Mouse (Mus musculus) liver, embryonic 14.5 days (tissue): ENCODE measurements around the gene Sf3a1. TPM values are rescaled to one million over a fixed set of nuclear protein-coding genes. Genes with fewer than 3 reads are reported as not detected.
"Not testable (repeated sequence)": the region's sequence is repeated elsewhere in the genome, so short reads cannot be mapped to it uniquely, and the experiment has no call there.

ENCODE experiments used
- ATAC-seq: fragments of 200-750 bp; cut with Nextera tagmentation; 2 replicates; pipeline ENCODE4 v1.8.0; 2017; ENCODE audit warnings: moderate number of reproducible peaks, mild to moderate bottlenecking, moderate library complexity; ENCODE audit not compliant: insufficient read depth
- DNase-seq, 3 experiments: peaks; one replicate each; pipeline ENCODE4 v3.0.0-alpha.2; 2012 to 2013; ENCODE audit warnings: low read depth in 3 of 3, low spot score in 3 of 3
- H3K27ac ChIP-seq: fragments of 300-500 bp; sonication (generic); 2 replicates; pipeline ENCODE4 v1.5.1; 2014; ENCODE audit warnings: moderate library complexity, mild to moderate bottlenecking, control low read depth, inconsistent platforms
- H3K27me3 ChIP-seq: fragments of 300-500 bp; sonication (generic); 2 replicates; pipeline ENCODE4 v1.6.1; 2014; ENCODE audit warnings: mild to moderate bottlenecking, low read length, moderate library complexity; ENCODE audit not compliant: control insufficient read depth, insufficient read depth
- H3K36me3 ChIP-seq: fragments of 300-500 bp; sonication (generic); replicated peaks from 2 replicates; pipeline ENCODE4 v1.6.1; 2014; ENCODE audit warnings: low read depth; ENCODE audit not compliant: control insufficient read depth, insufficient read depth
- H3K4me1 ChIP-seq, 2 experiments: fragments of 200-500 bp in 1 of 2; fragments of 300-500 bp in 1 of 2; sonication (generic) in 1 of 2; replicated peaks; 2 replicates each; pipeline ENCODE4 v1.6.1; 2012 to 2014; ENCODE audit warnings: antibody characterized with exemption in 1 of 2, inconsistent platforms in 1 of 2, low read length in 1 of 2; ENCODE audit not compliant: control insufficient read depth in 2 of 2, insufficient read depth in 2 of 2
- H3K4me2 ChIP-seq: fragments of 300-500 bp; sonication (generic); 2 replicates; pipeline ENCODE4 v1.6.1; 2014; ENCODE audit warnings: low read depth, mild to moderate bottlenecking, control low read depth, moderate library complexity
- H3K4me3 ChIP-seq, 2 experiments: fragments of 200-500 bp in 1 of 2; fragments of 300-500 bp in 1 of 2; sonication (generic) in 1 of 2; 2 replicates each; pipeline ENCODE4 v1.5.1; 2012 to 2014; ENCODE audit warnings: low read depth in 2 of 2, low read length in 2 of 2, mild to moderate bottlenecking in 2 of 2, control low read depth in 1 of 2, inconsistent platforms in 1 of 2, moderate library complexity in 1 of 2; ENCODE audit not compliant: insufficient read depth in 1 of 2
- H3K9ac ChIP-seq: fragments of 300-500 bp; sonication (generic); replicated peaks from 2 replicates; pipeline ENCODE4 v1.6.1; 2014; ENCODE audit warnings: mild to moderate bottlenecking, control low read depth, moderate library complexity
- H3K9me3 ChIP-seq: fragments of 300-500 bp; sonication (generic); 2 replicates; pipeline ENCODE4 v1.6.1; 2016; ENCODE audit warnings: low read length, mixed read lengths; ENCODE audit not compliant: control insufficient read depth
- CTCF ChIP-seq: IDR thresholded peaks from 2 replicates; pipeline ENCODE4 v1.5.1; 2016; ENCODE audit warnings: antibody characterized with exemption, low read depth, control low read depth
- EP300 ChIP-seq: IDR thresholded peaks from 2 replicates; pipeline ENCODE4 v1.6.1; 2016; ENCODE audit warnings: antibody characterized with exemption, low read depth
- WGBS: fragments of 180-500 bp; shearing (Covaris S2); extraction: QIAGEN DNeasy Blood & Tissue Kit; methylation state at CpG from one replicate; pipeline ENCODE4 v1.1.7; 2014; ENCODE audit not compliant: insufficient replicate concordance; 5-methylcytosine and 5-hydroxymethylcytosine counted together
- polyA plus RNA-seq, 2 experiments: library from polyadenylated mRNA; depleted of rRNA in 1 of 2; stranded (reverse) in 1 of 2; unstranded in 1 of 2; fragments of >200 nt; fragmentation: Nextera tagmentation in 1 of 2; extraction: Ambion mirVana in 1 of 2; gene quantifications; 2 replicates each; pipeline versions ENCODE4 v1.2.1 to v1.2.3; 2012 to 2014

Gene Sf3a1
- polyA plus RNA-seq, 2 experiments: 18.6 to 23.5 TPM

GRCm38 (mm10) chr11:4174586-4174985 is 14.4 kb downstream of the Sf3a1 start:
- Histone ChIP-seq H3K4me2 (no peak overlapping the region), H3K27ac (no peak overlapping the region), H3K4me1 (no peaks in the 10 kb centered on the region), H3K27me3 (no peaks in the 10 kb centered on the region), H3K9ac (no peak overlapping the region), H3K9me3 (no peaks in the 10 kb centered on the region), H3K4me3 (no peak overlapping the region), H3K36me3 (peaks cover 98% of the 10 kb centered on the region)
- ATAC-seq: no peak
- TF ChIP-seq CTCF (no peak), EP300 (no peak)
- WGBS: 97% methylated on average over 5 of the region's 5 CpGs
- no peak for DNase-seq

- no peak overlapping the region for H3K27ac ChIP-seq
- H3K9ac ChIP-seq: no peak overlapping the region
- H3K4me2 ChIP-seq: no peak overlapping the region
- ATAC-seq: no peak
- no peaks in the 10 kb centered on the region for H3K27me3 ChIP-seq
- no peak for DNase-seq
- no peak overlapping the region for H3K4me3 ChIP-seq
- no peaks in the 10 kb centered on the region for H3K9me3 ChIP-seq
- TF ChIP-seq CTCF (no peak), EP300 (no peak)
- 81% methylated on average over 4 of the region's 4 CpGs for WGBS
- peaks cover 92% of the 10 kb centered on the region for H3K36me3 ChIP-seq
- no peaks in the 10 kb centered on the region for H3K4me1 ChIP-seq
These were observed 17.6 kb downstream of the Sf3a1 start for GRCm38 (mm10) chr11:4177716-4178115.

GRCm38 (mm10) chr11:4182061-4182460 is 21.9 kb downstream of the Sf3a1 start:
- Histone ChIP-seq H3K4me3 (no peak overlapping the region), H3K27me3 (no peaks in the 10 kb centered on the region), H3K9me3 (no peaks in the 10 kb centered on the region), H3K4me1 (no peaks in the 10 kb centered on the region; a peak in 1 of 4 replicates), H3K4me2 (no peak overlapping the region), H3K9ac (no peak overlapping the region), H3K27ac (no peak overlapping the region), H3K36me3 (peaks cover 50% of the 10 kb centered on the region)
- ATAC-seq (no peak), DNase-seq (no peak)
- TF ChIP-seq EP300 (no peak), CTCF (no peak)
- WGBS: 61% methylated on average over 1 of the region's 1 CpGs

- Histone ChIP-seq H3K4me3 (no peak overlapping the region), H3K9ac (no peak overlapping the region), H3K4me1 (peaks cover 0 to 3% of the 10 kb centered on the region in 2 experiments; a peak in 3 of 4 replicates), H3K4me2 (no peak overlapping the region), H3K27ac (no peak overlapping the region), H3K36me3 (peaks cover 35% of the 10 kb centered on the region), H3K27me3 (no peaks in the 10 kb centered on the region), H3K9me3 (no peaks in the 10 kb centered on the region)
- DNase-seq (no peak), ATAC-seq (no peak)
- no peak for TF ChIP-seq CTCF
- TF ChIP-seq EP300: no peak
These were observed 23.4 kb downstream of the Sf3a1 start for GRCm38 (mm10) chr11:4183511-4183910.

GRCm38 (mm10) chr11:4184251-4184952 is 24.3 kb downstream of the Sf3a1 start:
- DNase-seq (no peak), ATAC-seq (no peak)
- Histone ChIP-seq H3K27me3 (no peaks in the 10 kb centered on the region), H3K4me1 (peaks cover 0 to 3% of the 10 kb centered on the region in 2 experiments; a peak in 3 of 4 replicates), H3K9me3 (no peaks in the 10 kb centered on the region), H3K9ac (no peak overlapping the region), H3K4me3 (no peak overlapping the region), H3K27ac (no peak overlapping the region), H3K4me2 (no peak overlapping the region), H3K36me3 (peaks cover 28% of the 10 kb centered on the region)
- 70% methylated on average over 4 of the region's 4 CpGs for WGBS
- TF ChIP-seq EP300 (no peak), CTCF (no peak)

GRCm38 (mm10) chr11:4185480-4185879 is 25.3 kb downstream of the Sf3a1 start:
- not testable (repeated sequence) for H3K9ac ChIP-seq, DNase-seq, ATAC-seq, H3K27me3 ChIP-seq, H3K4me2 ChIP-seq, H3K4me1 ChIP-seq, H3K27ac ChIP-seq, H3K9me3 ChIP-seq, H3K4me3 ChIP-seq
- peaks cover 17% of the 10 kb centered on the region for H3K36me3 ChIP-seq
- WGBS: 76% methylated on average over 6 of the region's 6 CpGs
